Mouse (Mus musculus) G1E (cell line): ENCODE measurements around the gene Pon1.
"Not testable (repeated sequence)": the region's sequence is repeated elsewhere in the genome, so short reads cannot be mapped to it uniquely, and the experiment has no call there.

ENCODE experiments used
- CTCF ChIP-seq: IDR thresholded peaks from 2 replicates; pipeline ENCODE4 v1.5.1; 2012; ENCODE audit warnings: low read depth, low read length, inconsistent platforms, mixed read lengths
- GATA1 ChIP-seq: IDR thresholded peaks from 2 replicates; pipeline ENCODE4 v1.6.1; 2012; ENCODE audit warnings: borderline replicate concordance, low read length, inconsistent platforms, mixed read lengths
- GATA2 ChIP-seq: IDR thresholded peaks from 2 replicates; pipeline ENCODE4 v1.6.1; 2012; ENCODE audit warnings: low read depth, low read length, inconsistent platforms, borderline replicate concordance
- POLR2AphosphoS5 ChIP-seq: IDR thresholded peaks from 2 replicates; pipeline ENCODE4 v1.6.1; 2012; ENCODE audit warnings: low read depth, low read length, inconsistent platforms; ENCODE audit not compliant: insufficient replicate concordance
- TAL1 ChIP-seq: conservative IDR thresholded peaks from 2 replicates; pipeline ENCODE4 v1.6.1; 2012; ENCODE audit warnings: low read depth, low read length, inconsistent platforms, mixed read lengths

DNA sequence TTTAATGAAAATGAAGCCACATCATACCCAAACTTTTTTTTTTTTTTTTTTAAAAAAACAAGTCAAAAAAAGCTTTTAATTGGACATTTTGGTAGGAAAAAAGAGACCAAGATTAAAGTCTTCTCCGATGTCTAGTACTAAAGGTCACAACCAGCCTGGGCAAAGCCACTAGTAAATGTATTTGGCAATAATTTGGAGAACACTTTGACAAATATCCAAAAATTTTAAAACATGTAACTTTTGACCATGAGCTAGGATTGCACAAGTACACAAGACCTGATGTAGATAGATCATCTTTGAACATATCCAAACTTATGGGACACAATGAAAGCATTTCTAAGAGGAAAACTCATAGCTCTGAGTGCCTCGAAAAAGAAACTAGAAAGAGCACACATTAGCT is 29.8 kb upstream of the Pon1 start:
- TF ChIP-seq GATA1, CTCF, POLR2AphosphoS5, TAL1, GATA2: not testable (repeated sequence)
